Mouse (Mus musculus): ENCODE data around the gene Stard7.

DNA sequence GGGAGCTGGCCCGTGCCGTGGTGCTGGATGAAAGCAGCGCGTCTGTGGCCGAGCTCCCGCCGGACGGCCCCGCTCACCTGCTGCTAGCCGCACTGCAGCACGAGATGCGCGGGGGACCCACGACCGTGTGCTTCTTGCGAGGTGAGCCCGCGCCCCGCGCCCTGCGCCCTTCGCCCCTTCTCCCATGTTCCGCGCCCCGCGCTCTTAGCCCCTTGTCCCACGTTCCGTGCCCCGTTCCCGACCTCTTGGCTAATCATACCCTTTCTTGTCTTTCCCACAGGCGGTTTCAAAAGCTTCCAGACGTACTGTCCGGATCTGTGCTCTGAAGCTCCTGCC lies 66.4 kb downstream of the Stard7 start:
- no peak for TF ChIP-seq POLR2A (IDR thresholded peaks at IDR 0.05; ENCODE audit: extremely low read depth, insufficient read depth, low read length)
- no peak for TF ChIP-seq CTCF (IDR thresholded peaks at IDR 0.05; ENCODE audit: low read depth, low read length)

Measured in liver, adult 2 months (tissue).